Mouse (Mus musculus) natural killer cell, adult 2 months (primary cell): ENCODE data around the gene Gm49369.
A peak's percentile ranks its signal among the peaks of the same experiment; 100 is the strongest.
"Not testable (repeated sequence)": the region's sequence is repeated elsewhere in the genome, so short reads cannot be mapped to it uniquely, and the experiment has no call there.

Experiments
- DNase-seq, 2 experiments: peaks; one replicate each; pipeline ENCODE4 v3.0.0; 2022; ENCODE audit warnings: low spot score in 2 of 2

Gene Gm49369

DNA sequence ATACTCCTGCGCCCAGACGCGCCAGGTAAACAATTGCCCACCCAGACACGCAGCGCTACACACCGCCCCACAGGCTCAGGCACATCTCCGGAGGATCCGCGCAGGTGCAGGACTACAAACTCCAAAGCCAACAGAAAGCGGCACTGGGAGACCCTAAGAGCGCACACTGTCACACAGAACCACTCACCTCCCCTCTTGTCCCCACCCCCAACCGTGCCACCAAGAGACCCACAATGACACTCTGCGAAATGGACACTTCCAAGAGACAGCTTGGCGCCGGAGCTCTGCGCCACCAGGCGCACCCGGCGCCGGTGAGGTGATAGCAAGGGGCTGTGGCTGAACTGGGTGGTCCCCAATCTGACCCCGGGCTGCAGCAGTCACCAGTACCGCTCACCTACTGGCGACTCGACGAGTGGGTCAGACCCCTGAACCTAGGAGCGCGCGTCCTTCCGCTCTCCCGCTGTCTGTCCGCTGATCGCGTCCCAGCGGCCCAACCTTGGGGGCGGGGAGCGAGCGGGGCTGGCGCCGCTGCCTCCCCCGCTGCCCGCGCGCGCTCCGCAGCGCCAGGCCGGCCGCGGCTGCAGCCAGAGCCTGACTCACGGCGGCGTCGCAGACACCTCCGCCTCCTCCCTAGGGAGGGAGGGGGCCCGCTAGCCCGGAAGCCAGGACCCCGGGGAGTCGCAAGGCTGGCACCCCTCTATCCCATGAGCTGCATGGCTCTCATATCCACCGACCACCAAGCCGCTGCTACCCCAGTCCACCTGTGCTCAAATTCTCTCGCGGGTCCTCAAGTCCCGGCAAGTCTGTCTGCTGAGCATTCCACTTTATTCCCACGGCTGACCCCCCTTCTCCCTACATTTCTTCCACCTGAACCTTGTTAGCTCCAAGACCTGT lies 10.5 kb downstream of the Gm49369 start:
- no peak for DNase-seq

DNA sequence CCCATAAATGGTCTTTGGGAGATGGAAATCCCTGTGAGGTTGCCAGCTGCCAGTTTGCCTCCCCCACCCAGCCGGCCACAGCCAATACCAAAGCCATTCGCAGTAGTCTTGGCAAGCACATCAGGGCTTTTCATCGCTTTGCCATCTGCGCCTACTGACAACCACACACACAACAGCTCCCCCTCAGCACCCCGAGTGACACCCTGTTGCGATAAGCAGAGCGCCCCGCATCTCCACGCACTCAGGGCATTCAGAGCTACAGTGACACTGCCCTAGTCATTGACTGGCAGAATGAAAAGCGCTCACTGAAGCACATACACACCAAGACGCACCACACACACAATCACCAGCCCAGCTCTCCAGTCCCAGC lies 11.1 kb downstream of the Gm49369 start:
- DNase-seq: no peak

DNA sequence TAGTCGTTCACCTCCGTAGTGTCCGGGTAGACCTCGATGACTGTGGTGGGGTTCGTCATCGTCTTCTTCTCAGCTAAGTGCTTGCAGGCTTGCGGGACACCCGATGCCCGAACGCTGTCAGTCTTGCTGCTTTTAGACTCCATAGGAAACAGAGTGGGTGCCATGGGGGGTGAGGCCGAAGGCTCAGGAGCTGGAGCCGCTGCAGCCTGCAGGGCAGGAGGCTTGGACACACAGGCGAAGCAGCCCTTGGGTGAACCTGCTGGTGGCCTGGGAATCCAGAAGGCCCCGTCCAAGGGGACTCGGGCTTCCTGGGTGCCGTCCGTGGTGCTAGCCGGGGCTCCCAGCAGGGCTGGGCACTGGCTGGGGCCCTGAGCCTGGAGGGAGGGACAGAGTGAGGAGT lies 11.5 kb downstream of the Gm49369 start:
- no peak for DNase-seq

DNA sequence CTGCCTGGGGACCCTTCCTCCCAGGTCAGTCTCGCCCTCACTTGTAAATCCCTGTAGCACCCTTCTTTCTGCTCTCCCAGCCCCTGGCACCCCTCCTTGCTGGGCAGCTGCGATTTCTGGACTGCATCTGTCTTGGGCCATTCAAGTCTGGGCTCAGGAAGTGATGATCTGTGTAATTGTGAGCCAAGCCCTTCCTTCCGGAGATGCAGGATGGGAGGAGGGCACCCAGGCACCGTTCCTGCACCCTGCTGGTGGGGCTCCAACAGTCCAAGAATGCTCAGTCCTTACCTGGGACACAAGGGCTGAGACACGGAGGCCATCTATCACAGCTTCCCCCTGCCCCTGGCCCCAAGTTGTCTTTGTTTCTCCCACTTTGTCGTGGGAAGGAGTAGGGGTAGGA lies 12.6 kb downstream of the Gm49369 start:
- DNase-seq: no peak

DNA sequence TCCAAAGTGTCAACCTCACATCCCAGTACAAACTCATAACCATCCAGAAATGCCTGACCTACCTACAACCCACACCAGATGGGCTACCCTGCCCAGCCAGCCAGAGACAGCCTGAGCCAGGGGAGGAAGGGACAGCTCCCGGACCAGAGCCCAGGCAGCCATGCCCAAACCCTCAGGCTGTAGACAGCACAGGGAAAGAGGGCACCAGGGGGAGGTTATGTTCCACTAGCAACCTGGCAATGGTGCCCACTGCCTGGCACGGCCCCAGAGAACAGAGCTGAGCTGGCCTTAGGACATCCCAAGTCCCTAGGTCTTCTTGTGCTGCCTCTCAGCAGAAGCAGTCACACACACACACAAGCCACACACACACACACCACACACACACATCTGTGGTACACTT lies 13.6 kb downstream of the Gm49369 start:
- DNase-seq: no peak

DNA sequence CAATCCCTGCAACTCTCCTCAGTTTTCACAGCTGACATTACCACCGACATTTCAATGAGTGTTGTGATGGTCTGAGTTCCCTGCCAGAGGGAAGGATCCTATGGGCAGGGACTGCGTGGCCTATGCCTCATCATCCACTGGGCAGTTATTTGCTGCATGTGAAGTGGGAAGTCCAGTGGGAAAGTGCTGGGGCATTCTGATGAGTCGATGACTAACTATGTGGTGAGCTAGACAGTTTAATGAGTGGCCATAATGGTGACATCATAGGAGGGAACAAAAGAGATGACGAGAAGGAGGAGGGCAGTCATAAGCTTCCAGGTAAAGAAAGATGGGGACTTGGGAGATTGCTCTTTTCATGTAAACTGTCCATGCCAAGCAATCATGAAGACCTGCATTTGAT lies 19.4 kb downstream of the Gm49369 start:
- no peak for DNase-seq

DNA sequence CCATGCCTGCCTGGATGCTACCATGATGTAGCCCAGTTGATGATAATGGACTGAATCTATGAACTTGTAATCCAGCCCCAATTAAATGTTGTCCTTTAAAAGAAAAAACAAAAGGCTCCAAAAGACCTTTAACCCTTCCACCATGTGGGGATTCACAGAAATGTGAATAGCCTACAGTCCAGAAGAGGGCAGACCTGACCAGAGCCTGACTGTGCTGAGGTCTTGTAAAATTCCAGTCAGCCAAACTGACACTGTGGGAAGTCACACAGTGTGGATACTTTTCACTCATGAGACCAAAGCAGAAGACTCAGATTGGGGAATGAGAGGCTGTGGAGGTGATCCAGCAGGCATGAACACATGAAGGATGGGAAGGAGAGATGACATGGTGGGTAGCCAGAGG lies 21.7 kb downstream of the Gm49369 start:
- DNase-seq: no peak

DNA sequence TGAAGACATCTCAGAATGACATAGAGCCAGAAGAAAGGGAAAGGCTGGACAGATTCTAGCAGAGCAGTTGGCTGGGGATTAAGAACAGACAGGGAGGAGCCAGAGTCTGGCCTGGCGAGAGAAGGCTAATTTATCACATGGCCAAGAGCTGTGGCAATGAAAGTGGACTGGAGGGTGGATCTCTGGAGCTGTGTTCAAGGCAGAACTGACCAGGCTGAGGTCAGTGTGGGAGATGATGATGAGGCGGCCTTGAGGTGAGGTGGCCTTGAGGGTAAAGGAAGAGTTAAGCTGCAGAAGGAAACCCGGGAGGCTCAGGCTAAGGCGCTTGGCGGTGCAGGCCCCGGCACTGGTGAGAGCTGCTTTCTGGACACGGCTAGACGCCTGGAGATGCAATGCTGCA lies 23.3 kb downstream of the Gm49369 start:
- DNase-seq: no peak

DNA sequence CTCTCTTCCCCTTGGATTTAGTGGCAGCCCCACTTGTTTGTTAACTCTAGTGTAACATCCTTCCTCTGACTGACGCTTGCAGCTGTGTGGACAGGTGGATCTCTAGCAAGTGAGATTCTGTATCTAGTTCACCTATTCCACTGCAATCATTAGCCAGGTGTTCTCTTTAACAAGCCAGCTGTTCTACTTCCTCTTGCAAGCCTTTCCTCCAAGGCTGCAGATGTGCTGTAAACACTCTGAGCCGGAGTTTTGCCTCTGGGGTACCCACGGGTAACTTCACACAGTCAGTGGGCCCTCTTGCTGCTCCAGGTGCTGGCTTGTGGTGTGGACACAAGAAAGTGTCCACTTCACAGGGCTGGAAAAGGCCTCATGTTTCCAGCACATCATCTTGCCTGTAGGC lies 24.9 kb downstream of the Gm49369 start:
- DNase-seq: no peak

DNA sequence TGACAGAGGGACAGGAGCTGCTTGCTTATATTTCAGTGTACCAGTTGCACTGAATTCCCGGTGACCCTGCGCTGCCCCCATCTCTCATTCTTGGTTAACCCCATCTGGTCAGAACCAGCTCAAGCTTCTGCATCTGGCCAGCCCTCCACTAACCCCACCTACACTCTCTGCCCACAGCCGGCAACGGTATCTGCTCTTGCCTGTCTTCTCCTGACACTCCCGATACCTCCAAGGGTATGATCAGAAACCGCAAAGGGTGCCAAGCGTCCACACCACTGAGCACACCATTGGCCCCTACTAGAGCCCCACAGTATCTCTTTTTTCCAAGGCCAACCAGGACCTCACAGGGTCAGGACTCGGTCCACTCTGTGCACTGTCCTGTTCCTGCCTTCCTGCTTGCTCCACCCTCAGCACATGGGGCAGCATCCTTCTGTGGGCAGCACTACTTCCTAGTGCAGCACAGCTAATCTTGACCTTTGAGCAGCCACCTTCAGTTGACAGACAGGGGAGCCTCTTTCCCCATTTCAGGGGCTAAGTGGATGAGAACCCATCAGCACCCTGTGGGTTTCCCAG lies 27.7 kb downstream of the Gm49369 start:
- DNase-seq: peak in 1 of 2 experiments; percentile 28

DNA sequence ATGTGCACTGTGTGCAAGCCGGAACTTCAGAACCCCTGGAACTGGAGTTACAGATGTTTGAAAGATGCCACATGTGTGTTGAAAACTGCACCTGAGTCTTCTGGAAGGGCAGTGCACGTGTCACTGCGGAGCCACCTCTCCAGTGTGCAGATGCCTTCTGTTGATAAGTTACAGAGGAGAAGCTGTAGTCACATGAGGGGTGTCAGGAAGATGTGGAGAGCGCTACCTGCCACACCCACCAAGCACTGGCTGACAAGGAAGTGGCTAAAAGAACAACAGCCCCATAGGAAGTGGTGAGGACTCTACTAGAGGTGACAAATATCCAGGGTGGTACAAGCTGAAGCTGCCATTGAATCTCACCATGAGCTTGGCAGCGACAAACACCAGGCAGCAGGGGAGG lies 28.6 kb downstream of the Gm49369 start:
- DNase-seq: peak; percentile 71 to 83

DNA sequence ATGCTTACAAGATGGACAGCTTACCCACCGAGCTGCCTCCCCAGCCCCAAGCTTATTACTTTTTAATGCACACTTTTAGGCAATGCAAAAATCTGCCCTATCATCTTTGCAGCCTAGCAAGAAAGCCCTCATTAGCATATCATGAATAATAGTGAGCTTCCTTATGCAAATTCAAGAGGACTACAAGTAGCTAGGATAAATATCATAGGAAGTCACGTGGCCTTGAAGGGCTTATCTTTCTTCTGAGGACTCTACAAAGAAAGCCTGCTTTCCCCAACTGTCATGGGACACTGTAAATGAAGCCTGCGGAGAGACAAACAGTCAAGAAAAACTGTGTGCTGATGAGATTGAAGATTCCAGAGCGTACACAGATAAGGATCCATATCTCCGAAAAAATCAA lies 30.9 kb downstream of the Gm49369 start:
- DNase-seq: no peak

DNA sequence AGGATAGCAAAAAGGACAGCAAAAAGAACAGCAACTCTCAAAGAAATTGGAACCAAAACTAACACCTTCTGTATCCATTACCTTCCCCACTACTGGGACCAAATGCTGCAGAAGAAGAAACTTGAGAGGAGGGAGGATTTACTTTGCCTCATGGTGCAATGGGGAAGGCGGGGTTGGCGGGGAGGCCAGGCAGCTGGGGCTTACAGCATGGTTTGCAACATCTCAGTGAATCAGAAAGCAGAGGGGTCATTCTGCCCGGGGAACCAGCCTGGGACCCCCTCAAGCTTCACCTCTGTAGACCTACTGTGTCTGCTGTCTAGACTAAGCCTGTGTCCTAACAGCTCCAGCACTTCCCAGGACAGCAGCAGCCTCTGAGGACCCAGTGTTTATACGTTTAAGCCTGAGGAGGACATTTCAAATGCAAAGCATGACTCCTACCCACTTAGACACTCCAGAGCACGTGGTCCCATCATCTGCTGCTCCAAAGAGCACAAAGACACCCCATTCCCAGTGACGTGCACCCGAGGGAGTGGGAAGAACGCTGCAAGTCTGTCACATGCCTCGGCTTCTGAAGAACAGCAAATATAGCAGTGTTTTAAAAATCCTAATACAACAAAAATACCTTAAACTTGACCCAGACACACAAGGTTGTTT lies 33.0 kb downstream of the Gm49369 start:
- DNase-seq: no peak

DNA sequence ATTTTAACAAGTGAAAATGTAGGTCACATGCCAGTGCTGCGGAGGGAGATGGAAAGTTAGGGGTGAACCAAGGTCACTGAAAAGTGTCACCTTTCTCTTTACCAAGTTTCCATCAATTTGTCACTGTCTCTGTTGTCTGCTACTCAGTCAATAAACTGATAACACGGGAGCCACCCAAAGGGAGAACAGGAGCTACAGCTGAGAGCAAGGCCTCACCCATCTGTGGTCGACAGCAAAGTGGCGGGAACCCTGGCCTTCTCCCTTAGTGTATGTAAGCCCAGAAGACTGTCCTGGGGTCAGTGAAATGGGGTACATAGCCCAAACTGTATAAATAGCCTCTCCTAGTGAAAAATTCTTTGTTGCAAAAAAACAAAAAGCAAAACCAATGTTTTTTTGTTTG lies 34.9 kb downstream of the Gm49369 start:
- DNase-seq: no peak

DNA sequence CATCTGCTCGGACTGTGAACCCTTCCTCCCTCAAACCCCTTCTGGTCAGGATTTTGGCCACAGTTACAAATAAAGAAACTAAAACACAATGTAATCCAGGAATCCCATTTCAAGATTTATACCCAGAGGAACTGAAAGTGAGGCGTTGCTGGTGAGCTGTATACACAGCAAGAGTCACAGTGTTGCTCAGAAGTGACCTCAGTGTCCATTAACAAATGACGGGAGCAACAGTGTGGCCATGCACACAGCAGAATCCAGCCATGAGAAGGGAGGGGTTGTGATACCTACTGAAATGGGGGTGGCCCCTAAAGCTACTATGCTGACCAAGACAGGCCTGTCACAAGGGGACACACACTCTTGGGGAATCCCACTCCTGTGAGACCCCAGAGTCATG lies 40.2 kb downstream of the Gm49369 start:
- DNase-seq: peak in 1 of 2 experiments; percentile 32

DNA sequence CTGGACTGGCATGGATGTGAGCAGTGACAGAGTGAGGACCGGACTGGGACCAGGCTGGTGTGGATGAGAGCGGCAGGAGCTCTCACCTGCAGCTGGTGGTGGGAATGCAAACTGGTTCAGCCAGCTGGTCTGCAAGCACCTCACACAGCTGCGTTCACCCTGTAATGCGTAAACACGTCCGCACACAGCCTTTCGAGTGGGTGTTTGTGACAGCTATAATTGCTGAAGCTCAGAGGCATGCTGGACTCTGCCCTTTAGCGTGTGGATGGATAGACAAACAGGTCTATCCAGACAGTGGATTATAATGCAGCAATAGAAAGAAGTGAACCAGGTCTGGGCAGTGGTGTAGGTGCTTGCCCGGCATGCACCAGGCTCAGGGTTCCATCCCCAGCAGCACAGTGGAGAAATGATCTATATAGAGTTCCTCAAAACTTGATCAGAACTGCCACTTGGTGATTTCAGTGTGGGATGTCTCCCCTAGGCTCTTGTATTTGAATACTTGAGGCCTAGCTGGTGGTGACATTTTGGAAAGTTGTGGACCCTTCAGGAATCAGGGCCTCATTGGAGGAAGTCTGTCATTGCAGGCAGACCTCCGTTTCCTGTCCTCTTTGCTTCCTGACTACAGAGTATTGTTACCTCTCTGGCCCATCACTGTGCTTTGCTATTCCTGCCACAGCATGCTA lies 40.8 kb downstream of the Gm49369 start:
- DNase-seq: peak in 1 of 2 experiments; percentile 30

DNA sequence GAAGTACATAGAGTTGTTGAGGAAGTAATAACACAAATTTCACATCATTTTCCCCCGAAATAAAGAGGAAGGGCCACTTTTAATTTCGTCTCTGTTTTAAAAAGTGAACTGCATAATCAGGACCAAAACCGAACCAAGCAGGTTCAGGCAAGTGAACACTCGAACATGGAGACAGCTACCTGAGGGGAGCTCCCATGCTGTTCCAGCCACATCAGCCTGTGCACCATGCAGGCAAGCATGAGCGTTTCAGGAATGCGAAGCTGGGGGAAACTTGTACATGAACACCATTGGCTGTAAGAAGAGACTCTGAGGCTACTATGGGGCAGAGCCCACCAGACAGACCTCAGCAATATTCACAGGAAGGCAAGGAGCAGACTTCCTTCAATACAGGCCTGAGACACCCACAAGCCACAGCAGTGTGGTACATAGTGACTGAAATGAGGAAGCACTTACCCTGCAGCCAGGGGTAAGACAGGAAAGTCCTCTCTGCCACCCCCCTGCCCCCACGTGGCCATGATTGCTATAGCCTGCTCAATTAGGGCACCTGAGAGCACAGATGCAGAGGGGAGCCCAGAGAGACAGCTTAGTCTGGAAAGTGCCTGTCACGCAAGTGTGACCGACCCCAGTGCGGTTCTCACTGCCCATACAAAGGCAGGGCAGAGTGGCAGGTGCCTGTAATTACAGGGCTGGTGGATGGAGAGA lies 42.0 kb downstream of the Gm49369 start:
- peak; percentile 72 to 73 for DNase-seq

DNA sequence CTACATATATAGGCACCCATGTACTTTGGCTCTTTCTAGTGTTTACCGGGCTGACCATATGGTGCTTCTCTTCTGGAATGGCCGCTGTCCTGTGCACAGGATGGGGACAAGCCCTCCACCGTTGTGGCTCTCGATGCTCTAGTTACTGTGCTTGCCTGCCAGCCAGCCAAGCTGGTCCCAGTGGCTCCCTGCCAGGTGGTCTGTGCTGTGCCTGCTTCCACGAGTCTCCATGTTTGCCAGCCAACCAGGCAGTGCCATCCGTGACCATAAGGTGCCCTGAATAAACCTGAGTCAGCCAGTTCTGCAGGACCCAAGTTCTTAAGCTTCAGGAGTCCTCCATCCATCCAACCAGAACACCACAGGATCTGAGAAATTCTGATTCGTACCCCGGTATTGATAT lies 47.3 kb downstream of the Gm49369 start:
- DNase-seq: no peak

DNA sequence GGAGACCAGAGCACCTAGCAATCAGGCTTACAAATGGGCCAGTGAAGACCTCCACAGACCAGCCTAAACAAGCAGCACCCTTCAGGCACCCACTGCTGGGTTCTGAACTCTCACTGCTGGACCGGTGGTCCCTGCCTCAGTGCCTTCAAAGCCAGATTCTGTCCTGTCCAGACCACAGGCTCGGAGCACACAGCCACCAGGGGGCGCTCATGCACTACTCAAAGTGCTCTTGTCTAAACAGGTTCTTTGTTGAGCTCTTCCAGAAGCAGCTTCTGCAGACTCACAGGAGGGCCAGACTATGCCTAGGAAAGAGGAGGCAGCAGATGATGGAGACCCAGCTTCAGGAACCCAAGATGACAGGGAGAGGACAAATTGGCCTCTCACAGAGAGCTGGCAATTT lies 48.2 kb downstream of the Gm49369 start:
- peak; percentile 77 to 83 for DNase-seq

DNA sequence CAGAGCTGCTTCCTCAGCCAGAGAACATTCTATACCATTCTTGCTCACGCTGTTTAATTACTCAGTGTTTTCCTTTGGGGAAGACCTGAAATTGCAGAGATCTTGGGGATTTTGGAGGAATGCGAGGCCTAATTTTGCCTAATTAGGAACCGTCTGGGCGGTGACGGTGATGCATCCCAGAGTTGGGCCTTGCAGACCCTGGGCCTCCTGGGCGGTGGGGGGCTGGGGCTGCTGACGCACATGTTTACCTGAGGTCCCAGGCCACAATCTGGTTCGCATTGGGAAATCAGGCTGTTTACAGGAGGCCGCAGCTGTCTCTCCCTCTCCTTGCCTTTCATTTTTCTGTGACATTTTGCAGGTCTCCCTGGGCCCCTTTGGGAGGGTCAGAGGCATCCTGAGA lies 49.7 kb downstream of the Gm49369 start:
- not testable (repeated sequence) for DNase-seq

DNA sequence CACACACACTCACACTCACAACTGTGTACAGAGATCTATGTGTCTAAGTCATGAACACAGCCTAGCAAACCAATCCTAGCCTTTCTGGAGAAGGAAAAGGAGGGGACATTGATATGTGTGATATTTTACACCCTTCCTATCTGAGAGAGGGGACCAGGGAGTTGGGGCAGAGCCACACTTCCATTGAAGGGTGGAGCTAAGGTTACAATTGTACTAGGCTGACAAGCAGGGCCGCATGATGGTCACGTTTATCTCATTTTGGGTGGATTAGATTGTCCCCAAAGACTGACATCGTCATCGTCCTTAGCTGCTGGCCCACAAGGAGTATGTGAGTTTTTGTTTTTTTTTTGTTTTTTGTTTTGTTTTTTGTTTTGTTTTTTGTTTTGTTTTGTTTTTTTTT lies 51.2 kb downstream of the Gm49369 start:
- no peak for DNase-seq

DNA sequence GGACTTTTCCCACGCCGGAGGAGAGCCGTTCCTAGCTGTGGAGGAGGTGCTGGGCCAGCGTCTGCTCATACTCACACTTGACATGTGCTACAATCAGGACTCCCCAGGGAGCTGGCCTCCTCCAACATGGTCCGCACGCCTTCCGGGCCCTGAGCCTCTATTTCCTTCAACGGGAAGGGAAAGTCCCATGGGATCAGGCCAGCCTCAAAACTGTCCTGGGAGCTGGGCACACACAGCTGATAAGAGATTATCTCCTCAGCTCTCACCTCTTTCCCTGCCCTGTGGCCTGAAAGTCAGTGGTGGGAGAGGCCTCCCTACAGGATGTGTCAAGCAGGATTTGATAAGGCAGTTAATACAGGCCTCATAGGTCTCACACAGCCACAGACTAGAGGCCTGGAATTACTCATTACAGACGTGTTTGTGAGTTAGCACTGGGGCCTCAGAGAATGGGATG lies 52.2 kb downstream of the Gm49369 start:
- no peak for DNase-seq
